10 mouse cellular contexts compared by ENCODE assay signal in genomic region chr15:88561058-88561730, GRCm38 (mm10). TPM values are rescaled to one million over a fixed set of nuclear protein-coding genes. Genes with fewer than 3 reads are reported as not detected.
DNase-seq lines count a peak whose midpoint lies in the region; ATAC-seq lines count a peak whose summit lies in the region.
"Had no signal": no experiment of that assay in that cellular context is flagged by ENCODE, and none has a peak within 500 bp of the region (broad histone marks: within the 10 kb centered on the region; RNA-seq: fewer than 3 reads in every experiment).

No protein-coding gene starts in this region.

- ATAC-seq in heart, embryonic 12.5 days (ENCODE audit: insufficient number of reproducible peaks, low FRiP score), result no peak
- ATAC-seq in embryonic facial prominence, embryonic 13.5 days (ENCODE audit: insufficient number of reproducible peaks, insufficient read depth, low FRiP score, low TSS enrichment, low read depth), result no peak
- no peak for ATAC-seq in midbrain, embryonic 14.5 days (ENCODE audit: low FRiP score, low TSS enrichment)

- no peaks in the 10 kb centered on the region for H3K9me3 ChIP-seq in heart, embryonic 12.5 days (replicated peaks)
- H3K9me3 ChIP-seq in embryonic facial prominence, embryonic 13.5 days, result no peaks in the 10 kb centered on the region
- H3K9me3 ChIP-seq in midbrain, embryonic 14.5 days (ENCODE audit: control insufficient read depth, low read length), result no peaks in the 10 kb centered on the region
- H3K9me3 ChIP-seq: stomach, embryonic 15.5 days had no signal

- H3K27ac ChIP-seq in heart, embryonic 12.5 days (ENCODE audit: poor library complexity, severe bottlenecking), result no peak overlapping the region
- no peak overlapping the region for H3K27ac ChIP-seq in embryonic facial prominence, embryonic 13.5 days
- peak overlapping the region; percentile 49; the same call in 1 of the 2 replicates for H3K27ac ChIP-seq in midbrain, embryonic 14.5 days (replicated peaks; ENCODE audit: low read depth, low read length)
- H3K27ac ChIP-seq: stomach, embryonic 15.5 days had no signal

- peaks cover 7% of the 10 kb centered on the region for H3K4me1 ChIP-seq in heart, embryonic 12.5 days (replicated peaks)
- H3K4me1 ChIP-seq in embryonic facial prominence, embryonic 13.5 days, result peaks cover 6% of the 10 kb centered on the region
- H3K4me1 ChIP-seq in midbrain, embryonic 14.5 days (ENCODE audit: control insufficient read depth, insufficient read depth, low read length), result 0 out of 2 replicates have a peak, but pooled peaks cover 6% of the 10 kb centered on the region
- H3K4me1 ChIP-seq: stomach, embryonic 15.5 days had no signal

- no peak for DNase-seq in heart, postnatal 10 days
- peak; percentile 54 for DNase-seq in R1 (ENCODE audit: low read depth, low spot score)
- peak; percentile 68 for DNase-seq in midbrain, embryonic 14.5 days
- DNase-seq in ovary, adult 18-20 months (ENCODE audit: low spot score), result no peak
- DNase-seq in urinary bladder, adult 2 months (ENCODE audit: low spot score), result no peak
- DNase-seq in T-cell, adult 2 months (ENCODE audit: low spot score), result no peak
- DNase-seq: kidney, adult 8-10 months had no signal

- H3K4me3 ChIP-seq in heart, embryonic 12.5 days, result no peak overlapping the region
- no peak overlapping the region for H3K4me3 ChIP-seq in embryonic facial prominence, embryonic 13.5 days
- 0 out of 2 replicates have a peak overlapping the region, but pooled peaks have one; percentile 9 for H3K4me3 ChIP-seq in midbrain, embryonic 14.5 days (replicated peaks; ENCODE audit: low read depth, low read length)
- H3K4me3 ChIP-seq: stomach, embryonic 15.5 days had no signal

- no peaks in the 10 kb centered on the region for H3K36me3 ChIP-seq in heart, embryonic 12.5 days
- H3K36me3 ChIP-seq in embryonic facial prominence, embryonic 13.5 days, result no peaks in the 10 kb centered on the region
- H3K36me3 ChIP-seq in midbrain, embryonic 14.5 days (ENCODE audit: control insufficient read depth, insufficient read depth, low read length), result no peaks in the 10 kb centered on the region
- H3K36me3 ChIP-seq: stomach, embryonic 15.5 days had no signal

- intact Hi-C loops in heart, postnatal 10 days (cut with DNase I), result no loop called here

- 6% methylated on average over 22 of the region's 22 CpGs for WGBS in heart, embryonic 12.5 days
- 3% methylated on average over 22 of the region's 22 CpGs for WGBS in embryonic facial prominence, embryonic 13.5 days
- WGBS in midbrain, embryonic 14.5 days, result 9% methylated on average over 22 of the region's 22 CpGs

- no peak overlapping the region for H3K9ac ChIP-seq in heart, embryonic 12.5 days
- no peak overlapping the region for H3K9ac ChIP-seq in embryonic facial prominence, embryonic 13.5 days
- 0 out of 2 replicates have a peak overlapping the region, but pooled peaks have one; percentile 16 for H3K9ac ChIP-seq in midbrain, embryonic 14.5 days (replicated peaks; ENCODE audit: low read length)
- H3K9ac ChIP-seq: stomach, embryonic 15.5 days had no signal

- H3K27me3 ChIP-seq in heart, embryonic 12.5 days (replicated peaks), result peaks cover 14% of the 10 kb centered on the region
- H3K27me3 ChIP-seq in embryonic facial prominence, embryonic 13.5 days, result peaks cover 26% of the 10 kb centered on the region
- H3K27me3 ChIP-seq in midbrain, embryonic 14.5 days (ENCODE audit: control insufficient read depth, insufficient read depth, low read length), result no peaks in the 10 kb centered on the region

- H3K4me2 ChIP-seq in heart, embryonic 12.5 days, result peak overlapping the region; percentile 48
- H3K4me2 ChIP-seq in embryonic facial prominence, embryonic 13.5 days, result peak overlapping the region; percentile 24
- peak overlapping the region; percentile 39 for H3K4me2 ChIP-seq in midbrain, embryonic 14.5 days (ENCODE audit: low read length)
- H3K4me2 ChIP-seq: stomach, embryonic 15.5 days had no signal

RNA-seq across cellular contexts. Expression of gene Zdhhc25, which starts 38.9 kb away (rescaled TPM):
- not detected in 2 replicates for polyA plus RNA-seq in heart, embryonic 12.5 days (2016; fragmentation: Nextera tagmentation; extraction: Ambion mirVana)
- not detected for total RNA-seq in heart, postnatal 10 days (2021)
- polyA plus RNA-seq in embryonic facial prominence, embryonic 13.5 days (2015; fragmentation: Nextera tagmentation; extraction: Ambion mirVana), result not detected in 2 replicates
- polyA plus RNA-seq in midbrain, embryonic 14.5 days (2014; fragmentation: Nextera tagmentation; extraction: Ambion mirVana), result not detected in 2 replicates
- polyA plus RNA-seq in urinary bladder, adult 2 months (2012; rRNA removed), result not detected in 2 replicates
- polyA plus RNA-seq: stomach, embryonic 15.5 days had no signal

Comparison
In these comparisons a context has a peak if more than half of its experiments do, and no peak if none do; other contexts are left out.
1. DNase-seq: peak in R1 (single experiment) and midbrain, embryonic 14.5 days (single experiment); none in heart, postnatal 10 days (0 of 2), ovary, adult 18-20 months (single experiment), urinary bladder, adult 2 months (single experiment) and T-cell, adult 2 months (single experiment).
2. Peak in every context shown above with its lines, with median percentiles within 50 percentile points of each other: H3K4me2 ChIP-seq.